Mouse (Mus musculus): ENCODE data around the gene Fcgrt.
"Not testable (repeated sequence)": the region's sequence is repeated elsewhere in the genome, so short reads cannot be mapped to it uniquely, and the experiment has no call there.

Fcgrt gene

DNA sequence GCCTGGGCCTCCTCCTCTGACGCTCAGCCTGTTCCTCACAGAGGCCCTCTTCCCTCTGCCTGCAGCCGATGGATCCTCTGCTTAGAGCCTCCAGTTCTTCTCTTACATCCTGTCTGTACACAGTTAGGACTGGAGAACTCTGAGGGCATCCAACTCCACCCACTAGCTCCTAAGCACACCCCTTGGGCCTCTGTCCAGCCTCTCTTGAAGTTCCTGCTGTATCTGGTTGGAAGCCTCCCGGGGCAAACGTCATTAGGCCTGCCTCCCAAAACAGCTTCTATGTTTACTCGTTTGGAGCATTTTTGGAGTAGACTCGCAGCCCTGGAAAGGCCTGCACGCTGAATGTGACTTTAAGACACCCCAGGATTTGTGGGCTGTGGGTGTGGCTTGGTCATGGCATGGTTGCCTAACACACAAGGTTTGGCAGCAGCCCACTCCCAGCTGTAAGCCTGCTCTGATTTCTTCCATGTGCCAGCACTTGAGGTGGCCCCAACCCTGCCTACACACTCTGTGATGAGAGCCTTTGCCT is at the start of gene Fcgrt:
TSS of gene Fcgrt (minus strand) at position 200 of the 529 bp plus-strand sequence.
- DNase-seq: no peak

DNA sequence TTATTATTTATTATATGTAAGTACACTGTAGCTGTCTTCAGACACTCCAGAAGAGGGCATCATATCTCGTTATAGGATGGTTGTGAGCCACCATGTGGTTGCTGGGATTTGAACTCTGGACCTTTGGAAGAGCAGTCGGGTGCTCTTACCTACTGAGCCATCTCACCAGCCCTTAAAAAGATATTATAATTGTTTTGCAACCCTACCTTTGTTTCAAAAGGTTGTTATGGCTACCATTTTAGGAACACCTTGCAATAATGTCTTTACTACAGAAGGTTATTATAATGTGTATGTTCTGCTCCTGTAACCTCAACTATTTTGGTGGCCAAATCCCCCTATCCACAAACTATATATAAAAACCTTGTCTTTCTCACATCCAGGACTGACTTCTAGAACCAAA is 49.4 kb upstream of the Fcgrt start:
- not testable (repeated sequence) for DNase-seq

DNA sequence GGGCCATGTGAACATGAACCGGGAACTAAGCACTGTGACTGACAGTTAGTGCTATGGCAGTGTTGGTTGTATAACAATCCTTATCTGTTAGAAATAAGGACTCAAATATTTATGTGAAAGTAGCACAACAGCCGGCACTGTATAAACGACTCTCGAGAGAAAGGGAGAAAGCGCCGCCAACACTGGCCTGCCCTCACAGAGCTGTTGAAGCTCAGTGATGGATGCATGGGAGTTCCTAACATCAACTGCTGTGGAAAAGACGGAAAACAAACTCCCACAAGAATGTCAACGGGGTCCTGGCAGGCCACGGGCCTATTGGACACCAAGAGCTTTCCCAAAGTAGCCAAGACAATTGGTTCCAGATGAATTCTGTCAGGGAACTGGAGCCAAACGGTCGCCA is 47.7 kb upstream of the Fcgrt start:
- DNase-seq: no peak

DNA sequence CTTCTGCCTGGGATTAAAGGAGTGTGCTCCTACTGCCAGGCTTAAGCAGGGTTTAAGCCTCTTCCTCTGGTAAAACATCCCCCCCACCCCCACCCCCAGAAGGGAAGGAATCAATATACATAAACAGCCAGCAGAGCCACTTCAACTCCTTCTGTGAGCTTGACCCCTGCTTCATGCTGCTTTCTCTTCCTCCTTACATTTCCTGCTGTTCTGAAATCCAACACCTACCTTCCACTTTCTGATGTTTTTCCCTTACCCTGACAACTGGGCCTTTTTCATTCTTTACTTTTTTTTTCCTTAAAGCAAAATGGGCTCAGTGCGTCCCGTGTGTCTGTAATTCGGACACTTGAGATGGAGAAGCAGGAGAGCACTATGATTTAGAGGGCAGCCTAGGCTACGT is 46.7 kb upstream of the Fcgrt start:
- DNase-seq: no peak

DNA sequence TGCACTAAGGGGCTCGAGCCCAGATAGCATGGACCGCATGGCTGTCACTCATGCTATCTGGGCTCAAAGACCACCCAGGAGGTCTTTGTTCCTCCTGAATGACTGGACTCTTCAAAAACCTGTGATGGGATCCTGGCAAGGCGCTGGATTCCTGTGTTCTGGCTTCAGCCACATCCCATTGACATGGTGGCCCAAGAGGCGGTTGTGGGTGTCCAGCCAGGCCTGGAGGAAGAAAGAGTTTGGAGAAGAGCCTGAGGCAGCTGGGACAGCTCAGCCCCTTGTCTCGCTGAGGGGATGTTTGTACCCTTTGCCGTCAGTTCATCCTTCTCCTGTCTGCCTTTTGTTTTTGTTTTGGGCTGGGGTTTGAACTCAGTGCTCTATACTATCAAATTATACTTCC is 45.9 kb upstream of the Fcgrt start:
- no peak for DNase-seq

DNA sequence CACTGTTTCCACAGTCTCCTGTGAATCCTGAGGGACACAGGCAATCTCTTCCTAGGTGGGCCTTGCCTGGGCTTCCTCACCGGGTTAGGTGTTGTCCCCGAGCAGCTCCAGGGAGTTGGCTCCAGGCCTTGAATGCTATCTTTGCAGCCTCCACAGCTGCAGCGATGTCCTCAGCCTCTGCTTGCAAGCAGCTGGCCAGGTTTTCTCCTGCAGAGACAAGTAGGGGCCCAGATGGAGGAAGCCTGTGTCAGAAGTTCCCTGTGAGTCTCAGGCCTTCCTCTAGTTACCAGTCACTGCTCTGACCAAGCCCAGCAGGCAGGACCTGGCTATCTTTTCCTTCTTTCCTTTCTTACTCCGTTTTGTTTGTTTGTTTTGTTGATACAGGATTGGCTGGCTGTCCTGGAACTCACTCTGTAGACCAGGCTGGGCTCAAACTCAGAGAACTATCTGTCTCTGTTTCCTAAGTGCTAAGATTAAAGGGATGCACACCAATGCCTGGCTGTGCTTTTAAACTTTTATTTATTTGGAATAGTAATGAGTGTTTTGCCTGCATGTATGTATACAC is 45.0 kb upstream of the Fcgrt start:
- no peak for DNase-seq

DNA sequence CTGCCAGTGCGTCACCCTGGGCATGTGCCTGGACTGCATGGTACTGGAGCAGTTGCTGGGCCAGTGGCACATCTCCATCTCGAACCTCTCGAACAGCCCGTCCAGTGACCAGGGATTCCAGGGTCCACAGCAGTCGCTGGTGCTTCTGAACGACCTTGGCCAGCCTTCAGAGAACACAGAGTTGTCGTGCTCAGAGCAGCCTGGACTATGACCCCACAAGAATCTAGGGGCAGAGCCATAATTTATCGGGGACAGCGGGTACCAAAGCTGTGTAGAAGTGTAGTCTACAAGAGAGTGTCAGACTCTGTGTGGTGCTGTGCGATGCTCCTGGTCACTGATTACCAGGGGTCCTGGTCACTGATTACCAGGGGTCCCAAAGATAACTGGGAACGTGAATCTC is 44.2 kb upstream of the Fcgrt start:
- no peak for DNase-seq

DNA sequence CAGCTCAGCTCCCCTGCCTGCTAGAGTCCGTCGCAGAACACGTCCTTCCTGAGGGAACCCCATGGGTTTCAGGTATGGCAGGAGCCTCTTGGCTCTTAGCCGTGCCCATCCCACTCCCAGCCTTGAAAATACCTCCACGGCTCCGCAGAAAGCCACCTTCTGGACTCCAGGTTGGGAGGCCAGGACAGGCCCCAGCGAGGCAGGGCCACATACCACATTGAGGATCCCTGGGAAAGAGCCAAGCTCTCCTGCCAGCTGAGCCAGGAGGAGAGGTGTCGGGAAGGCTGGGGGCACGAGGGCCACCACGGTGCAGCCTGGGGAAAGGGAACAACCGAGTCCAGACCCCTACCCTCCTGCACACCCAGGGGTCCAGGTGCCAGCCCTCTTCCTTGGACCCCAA is 43.6 kb upstream of the Fcgrt start:
- no peak for DNase-seq

DNA sequence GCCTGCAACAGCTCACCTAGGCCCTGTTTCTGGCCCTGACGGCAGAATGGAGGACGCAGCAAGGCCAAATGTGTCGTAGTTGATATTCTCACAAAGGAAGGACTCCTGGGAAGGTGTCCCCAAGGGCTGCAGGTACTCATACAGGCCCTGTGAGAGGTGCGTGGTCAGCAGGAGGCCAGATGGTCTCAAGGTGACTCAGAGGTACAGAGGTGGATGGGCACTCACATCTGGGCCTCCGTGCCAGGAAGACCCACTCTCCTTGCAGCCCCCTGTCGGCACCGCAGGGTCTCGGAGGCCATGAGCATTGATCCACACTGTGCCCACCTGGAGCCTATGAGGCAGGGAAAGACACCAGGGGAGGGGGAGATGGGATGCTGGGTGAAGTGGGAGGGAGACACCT is 41.8 kb upstream of the Fcgrt start:
- no peak for DNase-seq

DNA sequence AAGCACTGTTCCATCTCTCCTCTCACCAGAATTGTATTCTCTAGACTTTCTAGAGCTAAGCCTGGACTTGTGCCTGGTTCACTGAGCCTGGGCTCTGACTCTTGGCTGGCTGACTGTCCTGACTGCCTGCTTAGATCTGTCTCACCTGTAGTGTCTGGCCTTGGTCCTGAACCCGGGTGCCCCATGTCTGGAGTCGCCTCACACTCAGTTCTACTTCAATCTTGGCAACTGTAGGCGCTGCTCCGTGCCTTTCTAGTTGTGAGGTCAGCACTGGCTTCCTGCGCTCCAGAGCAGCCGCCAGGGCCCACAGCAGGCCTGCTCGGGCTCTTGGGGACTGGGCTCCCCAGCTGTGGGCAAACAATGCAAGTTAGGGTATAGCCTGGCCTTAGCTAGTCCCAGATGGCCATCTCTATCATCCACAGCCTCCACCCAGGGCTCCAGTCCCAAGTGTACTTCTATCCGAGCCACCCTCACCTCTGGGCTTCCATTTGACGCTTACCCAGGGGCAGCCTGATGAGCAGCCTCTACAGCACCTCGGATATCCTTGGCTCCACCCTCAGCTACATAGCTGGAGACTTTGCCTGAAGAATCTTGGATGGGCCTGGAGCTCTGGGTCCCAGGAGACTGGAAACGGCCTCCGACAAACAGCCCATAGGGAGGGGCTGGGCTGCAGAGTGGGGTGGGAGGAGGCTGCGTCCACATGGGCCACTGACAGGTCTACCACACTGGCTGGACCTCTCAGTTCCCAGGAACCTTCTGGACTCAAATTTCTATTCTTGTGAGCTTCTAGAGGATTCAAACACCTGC is 40.9 kb upstream of the Fcgrt start:
- no peak for DNase-seq

DNA sequence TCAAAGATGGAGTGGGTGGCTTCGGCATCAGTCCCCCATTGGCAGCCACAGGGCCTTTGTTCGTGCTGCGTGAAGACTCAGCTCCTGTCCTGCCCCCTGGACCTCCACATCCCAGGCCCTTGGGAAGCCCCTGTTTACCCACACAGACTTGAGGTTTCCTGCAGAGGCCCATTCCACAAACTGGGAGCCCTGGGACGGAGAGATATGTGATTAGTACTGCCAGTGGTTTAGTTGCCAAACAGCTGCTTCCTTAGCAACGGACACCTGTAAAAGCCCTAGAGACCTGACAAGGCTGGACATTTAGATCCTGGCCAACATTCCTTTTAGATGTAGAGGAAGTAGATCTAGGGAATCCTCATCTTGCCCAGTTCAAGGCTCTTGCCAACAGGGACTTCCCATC is 38.3 kb upstream of the Fcgrt start:
- no peak for DNase-seq

DNA sequence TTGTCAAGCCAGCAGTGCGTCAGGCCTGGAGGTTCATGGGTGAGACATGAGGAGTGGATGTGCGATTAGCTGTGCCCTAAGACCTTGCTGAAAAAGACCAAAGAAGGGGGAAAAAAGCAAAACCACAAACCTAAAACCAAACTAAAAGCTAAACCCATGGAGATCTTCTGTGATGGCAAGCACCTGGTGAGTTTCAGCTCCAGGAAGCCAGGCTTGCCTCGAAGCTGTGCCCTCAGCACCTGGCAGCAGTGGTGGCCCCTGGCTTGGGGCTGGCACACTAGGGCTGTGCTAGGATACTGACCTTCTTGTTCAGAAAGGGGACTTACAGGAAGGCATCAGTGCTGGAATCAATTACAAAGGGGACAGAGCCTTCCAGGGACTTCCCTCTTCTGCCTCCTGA is 37.7 kb upstream of the Fcgrt start:
- DNase-seq: peak; percentile 70

DNA sequence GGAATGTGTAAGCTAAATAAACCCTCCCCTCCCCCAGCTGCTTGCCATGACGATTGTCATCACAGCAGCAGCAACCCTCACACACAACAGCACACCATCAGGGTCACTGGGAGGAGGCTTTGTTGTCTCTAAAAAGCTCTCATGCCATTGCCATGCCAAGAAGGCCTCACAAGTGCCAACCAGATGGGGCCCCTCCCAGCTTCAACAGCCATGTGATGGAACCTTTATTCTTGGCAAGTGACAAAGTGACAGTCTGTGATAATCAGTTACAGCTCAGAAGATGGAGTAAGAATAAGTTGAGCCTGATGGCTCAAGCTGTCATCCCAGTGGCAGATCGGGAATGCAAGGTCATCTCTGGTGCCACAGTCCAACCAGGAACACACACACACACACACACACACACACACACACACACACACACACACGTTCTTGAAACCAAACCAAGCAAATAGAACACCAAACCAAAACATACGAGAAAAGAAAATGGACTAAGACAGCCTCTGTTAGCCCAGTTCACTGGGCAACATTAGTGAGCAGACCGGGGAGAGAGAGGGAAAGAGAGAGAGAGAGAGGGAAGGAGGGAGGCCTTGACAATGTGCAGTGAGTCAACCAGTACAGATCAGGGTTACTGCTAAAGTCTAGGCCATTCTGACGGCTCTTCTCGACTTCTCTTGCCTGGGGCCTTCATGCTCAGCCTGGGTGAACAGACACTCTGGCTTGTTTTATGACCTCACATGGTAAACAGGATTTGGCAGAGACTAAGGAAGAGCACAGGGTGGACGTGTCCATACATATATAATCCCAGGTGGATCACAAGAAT is 36.5 kb upstream of the Fcgrt start:
- DNase-seq: no peak

DNA sequence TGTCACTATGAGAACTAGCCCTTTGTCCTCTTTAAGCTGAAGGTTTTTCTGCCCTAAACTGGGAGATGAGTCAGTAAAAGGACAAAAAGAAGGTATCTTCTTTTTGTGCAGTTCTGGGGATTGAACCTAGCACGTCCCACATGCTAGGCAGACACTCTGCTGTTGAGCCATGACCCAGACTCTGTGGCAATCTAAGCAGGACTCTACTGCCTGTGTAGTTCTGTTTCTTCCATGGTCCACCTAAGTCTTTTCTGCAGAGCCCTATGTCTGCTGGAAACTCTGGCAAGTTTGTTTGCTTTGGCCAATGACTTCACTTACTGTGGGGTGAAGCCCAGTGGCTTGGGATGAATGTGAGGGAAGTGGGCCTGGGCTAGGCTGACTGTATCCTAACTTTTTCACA is 34.8 kb upstream of the Fcgrt start:
- no peak for DNase-seq

DNA sequence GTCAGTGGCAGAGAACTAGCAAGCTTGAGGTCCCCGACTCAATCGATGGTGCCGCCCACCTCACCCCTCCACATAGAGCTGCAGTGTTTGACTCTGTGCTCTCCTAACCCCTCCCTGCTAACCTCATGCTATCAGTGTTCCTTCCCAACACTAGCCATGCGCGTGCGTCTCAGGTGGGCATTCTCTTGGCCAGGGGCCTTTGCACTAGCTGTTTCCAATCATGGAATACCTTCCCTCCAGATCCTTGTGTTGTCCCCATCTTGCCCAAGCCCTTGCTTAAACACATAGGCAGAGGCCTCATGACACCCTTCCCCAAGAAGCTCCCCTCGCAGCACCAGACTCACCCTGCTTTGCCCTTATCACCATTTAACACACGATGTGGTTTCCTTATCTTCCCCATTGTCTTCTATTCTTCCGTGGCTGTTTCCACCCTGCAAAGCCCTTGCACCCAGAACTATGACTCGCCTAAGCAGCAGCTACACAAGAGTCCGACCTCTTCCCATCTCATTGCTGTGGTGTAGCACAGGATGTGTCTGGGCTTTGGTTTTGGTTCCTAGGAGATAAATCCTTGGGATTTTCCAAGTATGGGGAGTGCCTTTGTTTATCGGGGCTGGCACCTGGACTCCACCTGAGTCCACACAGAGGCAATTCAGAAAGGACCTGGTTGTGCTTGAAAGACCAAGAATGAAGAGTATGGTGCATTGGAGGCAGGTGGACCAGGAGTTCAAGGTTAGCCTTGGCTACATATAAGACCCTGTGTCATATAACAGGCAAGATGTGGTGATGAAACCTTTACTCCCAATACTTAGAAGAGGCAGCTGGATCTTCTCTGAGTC is 33.7 kb upstream of the Fcgrt start:
- DNase-seq: peak; percentile 57

DNA sequence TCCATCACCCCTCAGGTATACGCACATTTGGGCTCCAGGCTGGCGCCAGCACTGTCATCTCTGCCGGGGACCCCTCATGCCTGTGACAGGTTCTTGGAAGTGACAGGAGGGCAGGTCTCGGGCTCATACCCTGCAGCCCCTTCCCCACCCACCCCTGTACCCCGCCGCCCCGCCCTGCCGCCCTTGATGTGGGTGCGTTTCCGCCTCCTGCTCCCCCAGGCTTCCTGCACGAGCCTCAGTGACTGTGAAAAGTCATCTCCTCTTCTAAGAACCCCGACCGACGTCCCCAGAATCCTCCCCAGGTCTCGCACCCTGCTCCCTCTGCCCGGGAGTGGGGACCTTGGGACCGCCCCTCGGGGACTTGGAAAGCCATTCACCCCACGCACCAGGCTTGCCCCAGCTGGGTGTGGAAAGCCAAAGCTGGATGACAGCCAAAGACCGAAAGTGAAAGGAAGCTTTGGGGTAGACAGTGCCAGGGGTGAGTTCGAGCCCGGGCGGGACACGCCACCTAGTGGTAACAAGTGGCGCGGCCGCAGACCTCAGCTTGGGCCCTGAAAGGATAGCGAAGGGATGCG is 32.4 kb upstream of the Fcgrt start, which contains the start of the genes Gm45713 and Flt3l:
TSS of gene Gm45713 (minus strand) at position 239 of the 575 bp plus-strand sequence.
TSS of gene Flt3l (minus strand) at position 440 of the 575 bp plus-strand sequence.
- peak; percentile 91 for DNase-seq

DNA sequence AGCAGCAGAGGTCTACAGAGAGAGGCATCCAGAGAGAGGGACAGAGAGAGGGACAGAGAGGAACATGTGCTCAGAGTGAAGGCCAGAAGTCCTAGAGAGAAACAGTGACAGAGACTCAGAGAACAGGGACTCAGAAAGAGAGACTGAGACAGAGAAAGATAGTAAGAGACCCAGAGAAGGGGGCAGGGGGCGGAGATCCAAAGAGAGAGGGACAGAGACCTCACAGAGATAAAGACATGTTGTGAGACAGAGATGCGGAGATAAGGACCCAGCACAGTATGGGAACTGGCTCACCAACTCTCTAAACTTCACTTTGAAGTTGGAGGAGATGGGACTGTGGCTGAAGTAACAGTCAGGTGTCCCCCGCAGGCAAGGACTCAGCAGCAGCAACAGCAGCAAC is 31.7 kb upstream of the Fcgrt start:
- no peak for DNase-seq

DNA sequence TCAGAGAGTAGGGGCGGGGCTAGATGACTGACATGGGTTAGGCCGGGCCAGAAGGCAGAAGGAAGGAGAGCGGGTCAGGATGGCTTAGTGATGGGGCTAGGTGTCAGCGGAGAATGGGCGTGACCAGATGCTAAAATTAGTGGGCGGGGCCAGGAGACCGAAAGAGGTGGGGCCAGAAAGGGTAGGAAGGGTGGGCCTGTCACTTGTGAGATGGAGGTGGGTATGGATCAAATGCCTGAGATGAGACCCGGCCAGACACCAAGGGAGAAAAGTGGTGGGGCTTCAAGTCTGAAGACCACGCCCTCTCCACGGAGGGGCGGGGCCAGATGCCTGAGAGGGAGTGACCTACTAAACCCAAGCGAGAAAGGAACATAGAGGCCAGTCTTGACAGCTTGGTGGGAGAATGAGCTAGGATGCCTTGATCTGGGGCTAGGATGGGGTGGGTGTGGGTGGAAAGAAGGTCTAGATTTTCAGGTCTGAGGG is 30.9 kb upstream of the Fcgrt start:
- peak; percentile 65 for DNase-seq

DNA sequence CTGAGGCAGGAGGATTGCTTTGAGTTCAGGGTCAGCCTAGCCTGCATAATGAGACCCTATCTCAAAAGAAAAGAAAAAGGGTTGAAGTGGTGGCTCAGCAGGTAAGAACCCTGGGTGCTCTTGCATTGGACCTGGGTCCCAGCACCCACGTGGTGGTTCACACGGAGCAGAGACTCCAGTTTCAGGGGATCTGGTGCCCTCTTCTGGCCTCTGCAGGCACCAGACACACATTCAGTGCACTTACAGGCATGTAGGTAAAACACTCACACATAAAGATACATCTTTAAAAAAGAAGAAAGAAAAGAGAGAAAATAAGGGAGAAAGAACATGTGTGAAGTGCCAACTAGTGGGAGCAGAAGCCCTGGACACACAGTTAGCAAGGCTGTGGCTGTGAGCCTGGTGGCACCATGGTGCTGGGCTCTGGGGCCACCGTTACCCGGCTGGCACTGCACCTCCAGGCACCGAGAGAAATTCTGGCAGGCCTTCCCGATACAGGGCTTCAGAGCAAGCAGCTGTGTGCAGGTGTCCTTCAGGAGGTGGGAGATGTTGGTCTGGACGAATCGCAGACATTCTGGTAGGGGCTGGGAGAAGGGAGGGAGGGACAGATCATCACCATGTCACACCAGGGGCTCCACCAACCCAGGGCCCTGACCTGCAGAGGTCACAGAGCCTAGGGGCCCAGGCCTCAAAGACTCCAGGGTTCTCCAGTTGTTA is 30.0 kb upstream of the Fcgrt start:
- DNase-seq: no peak

DNA sequence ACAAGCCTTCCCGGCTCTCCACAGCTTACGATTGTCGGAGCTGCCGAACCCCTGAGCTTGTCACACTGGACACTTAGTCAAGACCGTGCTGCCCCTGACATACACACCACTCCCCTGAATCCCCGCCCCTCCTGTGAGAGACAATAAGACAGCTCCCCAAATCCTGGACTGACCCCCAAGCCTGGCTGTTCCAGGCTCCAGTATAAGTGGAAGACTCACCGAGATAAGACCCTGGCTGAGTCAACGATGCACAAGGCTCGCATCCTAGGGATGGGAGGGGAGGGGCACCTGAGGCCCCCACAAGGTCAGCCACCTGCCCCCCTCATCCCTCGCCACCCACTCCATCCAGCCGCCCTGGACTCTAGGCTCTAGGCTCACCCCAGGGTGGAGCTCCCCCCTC is 28.2 kb upstream of the Fcgrt start:
- DNase-seq: no peak

DNA sequence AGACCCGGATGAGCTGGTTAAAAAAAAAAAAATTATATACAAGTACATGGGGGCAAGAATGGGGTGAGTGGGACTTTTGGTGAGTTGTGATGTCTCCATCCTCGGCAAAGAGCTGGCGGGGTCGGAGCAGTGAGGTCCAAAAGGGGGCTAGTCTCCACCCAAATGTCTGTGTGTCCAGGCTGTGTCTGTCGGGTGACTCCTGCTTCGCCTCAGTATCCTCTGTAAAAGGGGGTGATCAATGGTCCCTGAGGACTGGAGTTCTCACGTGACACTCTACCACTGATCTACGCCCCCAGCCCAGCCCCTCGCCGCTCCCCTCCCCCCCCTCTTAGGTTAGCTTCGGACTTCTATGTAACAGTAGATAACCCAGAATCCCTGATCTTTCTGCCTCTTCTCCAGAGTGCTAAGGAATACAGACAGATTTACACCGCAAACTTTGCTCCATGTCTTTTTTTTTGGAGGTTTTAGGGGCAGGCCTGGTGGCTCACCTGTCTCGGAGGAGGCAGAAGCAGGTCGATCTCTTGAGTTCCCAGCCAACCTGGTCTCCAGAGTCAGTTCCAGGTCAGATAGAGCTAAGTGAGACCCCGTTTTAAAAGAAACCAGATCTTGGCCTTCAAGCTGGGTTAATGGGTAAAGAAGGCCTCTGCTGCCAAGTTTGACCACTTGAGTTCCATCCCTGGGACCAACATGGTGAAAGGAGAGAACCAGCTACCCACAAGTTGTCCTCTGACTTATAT is 26.3 kb upstream of the Fcgrt start:
- DNase-seq: no peak
